Mouse (Mus musculus) cerebellum, adult 2 months (tissue): ENCODE measurements at regions not wholly inside any gene's neighbourhood (a gene's known extent, or its start where the extent isn't known, plus 50 kb on each side); places are given as distances from the start of the nearest gene placed in this dataset.

Source experiments
- CTCF ChIP-seq: fragments of 200-500 bp; IDR thresholded peaks from 2 replicates; pipeline ENCODE4 v1.5.1; 2011; ENCODE audit warnings: low read depth, mild to moderate bottlenecking, control low read depth, low read length, moderate library complexity, borderline replicate concordance; ENCODE audit not compliant: insufficient read depth
- POLR2A ChIP-seq: fragments of 200-500 bp; IDR thresholded peaks from 2 replicates; pipeline ENCODE4 v1.6.1; 2011; ENCODE audit warnings: low read length, control low read depth, borderline replicate concordance; ENCODE audit not compliant: insufficient read depth

DNA sequence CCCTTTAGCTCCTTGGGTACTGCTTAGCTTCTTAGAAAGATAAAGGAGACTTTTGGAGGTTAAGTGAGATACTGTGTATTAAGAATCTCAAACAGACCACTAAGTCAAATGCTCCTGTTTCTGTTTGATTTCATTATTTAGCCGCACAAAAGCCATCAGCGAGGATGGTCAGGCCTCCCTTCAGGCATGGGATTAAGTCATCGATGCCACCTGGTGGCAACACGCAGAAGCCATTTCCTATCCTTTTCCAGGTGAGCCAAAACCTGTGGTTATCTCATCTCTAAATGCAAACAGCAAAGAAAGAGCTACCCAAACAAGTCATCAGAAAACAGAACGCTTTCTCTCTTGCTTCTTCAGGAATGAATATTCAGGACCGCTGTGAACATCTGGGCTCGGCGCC lies 846.3 kb upstream of the Tmem132c start:
- TF ChIP-seq POLR2A, result no peak
- peak; percentile 43; the same call in 1 of the 2 replicates for TF ChIP-seq CTCF
